Mouse (Mus musculus) embryonic facial prominence, embryonic 15.5 days (tissue): ENCODE data around the gene Mars. TPM values are rescaled to one million over a fixed set of nuclear protein-coding genes. Genes with fewer than 3 reads are reported as not detected.

Experiments used
- ATAC-seq: fragments of 200-750 bp; cut with Nextera tagmentation; 2 replicates; pipeline ENCODE4 v1.8.0; 2017; ENCODE audit warnings: low read depth, moderate TSS enrichment; ENCODE audit not compliant: insufficient number of reproducible peaks, low FRiP score, low TSS enrichment
- H3K27ac ChIP-seq: fragments of 300-500 bp; sonication (generic); replicated peaks from 2 replicates; pipeline ENCODE4 v1.5.1; 2015; ENCODE audit warnings: mild to moderate bottlenecking, inconsistent platforms
- H3K27me3 ChIP-seq: fragments of 300-500 bp; sonication (generic); 2 replicates; pipeline ENCODE4 v1.6.1; 2015; ENCODE audit warnings: inconsistent platforms
- H3K36me3 ChIP-seq: fragments of 300-500 bp; sonication (generic); 2 replicates; pipeline ENCODE4 v1.6.1; 2015; ENCODE audit warnings: mild to moderate bottlenecking, inconsistent platforms
- H3K4me1 ChIP-seq: fragments of 300-500 bp; sonication (generic); 2 replicates; pipeline ENCODE4 v1.6.1; 2015; ENCODE audit warnings: inconsistent platforms
- H3K4me2 ChIP-seq: fragments of 300-500 bp; sonication (generic); replicated peaks from 2 replicates; pipeline ENCODE4 v1.6.1; 2015; ENCODE audit warnings: mild to moderate bottlenecking, inconsistent platforms
- H3K4me3 ChIP-seq: fragments of 300-500 bp; sonication (generic); replicated peaks from 2 replicates; pipeline ENCODE4 v1.5.1; 2015; ENCODE audit warnings: mild to moderate bottlenecking, inconsistent platforms
- H3K9ac ChIP-seq: fragments of 300-500 bp; sonication (generic); 2 replicates; pipeline ENCODE4 v1.6.1; 2015; ENCODE audit warnings: inconsistent platforms
- H3K9me3 ChIP-seq: fragments of 300-500 bp; sonication (generic); replicated peaks from 2 replicates; pipeline ENCODE4 v1.6.1; 2016; ENCODE audit warnings: inconsistent platforms
- WGBS: fragments of 180-500 bp; shearing (Covaris S2); methylation state at CpG from one replicate; pipeline ENCODE4 v1.1.7; 2015; 5-methylcytosine and 5-hydroxymethylcytosine counted together
- polyA plus RNA-seq: library from polyadenylated mRNA; unstranded; fragments of >200 nt; fragmentation: Nextera tagmentation; extraction: Ambion mirVana; gene quantifications from 2 replicates; pipeline ENCODE4 v1.2.1, GENCODE M21; 2015

The Mars gene
- polyA plus RNA-seq, 1 experiment from 2014 or later, result 101 TPM

- H3K9me3 ChIP-seq, result no peaks in the 10 kb centered on the region
- H3K4me1 ChIP-seq, result peaks cover 65% of the 10 kb centered on the region
- ATAC-seq, result 0 out of 2 replicates have a peak, but pooled peaks have one; percentile 0
- peak overlapping the region; percentile 65 for H3K9ac ChIP-seq
- H3K27me3 ChIP-seq, result no peaks in the 10 kb centered on the region
- H3K36me3 ChIP-seq, result peaks cover 47% of the 10 kb centered on the region
- H3K4me3 ChIP-seq, result peak overlapping the region; percentile 71
- H3K4me2 ChIP-seq, result peak overlapping the region; percentile 84
- WGBS, result 1% methylated on average over 15 of the region's 15 CpGs
- H3K27ac ChIP-seq, result peak overlapping the region; percentile 100
Measured at GRCm38 (mm10) chr10:127289573-127290191, 21.9 kb downstream of the Mars start.

- peak; percentile 18 for ATAC-seq
- H3K4me2 ChIP-seq, result peak within 1 kb of the TSS; percentile 84
- H3K27ac ChIP-seq, result peak within 1 kb of the TSS; percentile 100
- H3K27me3 ChIP-seq, result no peaks in the 10 kb centered on the region
- WGBS, result 1% methylated on average over 29 of the region's 65 CpGs
- peaks cover 47% of the 10 kb centered on the region for H3K36me3 ChIP-seq
- H3K4me1 ChIP-seq, result peaks cover 68% of the 10 kb centered on the region
- peak within 1 kb of the TSS; percentile 71 for H3K4me3 ChIP-seq
- H3K9me3 ChIP-seq, result no peaks in the 10 kb centered on the region
- H3K9ac ChIP-seq, result peak within 1 kb of the TSS; percentile 65
Measured at GRCm38 (mm10) chr10:127288800-127289572, 22.6 kb downstream of the Mars start, which contains the start of gene Mbd6. Gene Mbd6, minus strand, starts transcription at chr10:127289018.

DNA sequence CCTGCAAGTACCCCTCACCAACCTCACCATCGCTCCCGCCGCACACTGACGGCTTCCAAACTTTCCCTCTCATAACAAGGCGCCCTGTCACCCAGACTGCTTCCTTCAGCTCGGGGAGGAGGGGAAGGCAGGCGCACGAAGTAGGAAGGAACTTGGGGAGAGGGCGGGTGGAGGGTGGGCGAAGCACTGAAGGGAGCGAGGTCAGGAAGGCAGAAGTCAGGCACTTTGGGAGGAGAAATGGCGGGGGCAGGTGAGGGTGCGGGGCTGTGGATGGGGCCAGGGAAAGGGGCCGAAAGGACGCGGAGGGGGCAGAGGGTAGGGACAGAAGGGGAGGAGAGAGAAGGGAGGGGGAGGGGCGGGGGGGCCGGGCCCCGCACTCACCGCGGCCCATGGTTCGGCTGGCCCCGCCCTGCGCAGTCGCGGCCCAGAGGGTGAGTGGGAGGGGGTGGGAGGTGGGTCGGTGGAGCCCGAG, 23.2 kb downstream of the Mars start:
- no peaks in the 10 kb centered on the region for H3K9me3 ChIP-seq
- peak overlapping the region; percentile 65 for H3K9ac ChIP-seq
- peak overlapping the region; percentile 84 for H3K4me2 ChIP-seq
- no peaks in the 10 kb centered on the region for H3K27me3 ChIP-seq
- peaks cover 47% of the 10 kb centered on the region for H3K36me3 ChIP-seq
- no peak; the same call in none of the 2 replicates for ATAC-seq
- H3K4me3 ChIP-seq, result peak overlapping the region; percentile 71
- H3K4me1 ChIP-seq, result peaks cover 69% of the 10 kb centered on the region
- peak overlapping the region; percentile 100 for H3K27ac ChIP-seq
- WGBS, result 2% methylated on average over 27 of the region's 28 CpGs

DNA sequence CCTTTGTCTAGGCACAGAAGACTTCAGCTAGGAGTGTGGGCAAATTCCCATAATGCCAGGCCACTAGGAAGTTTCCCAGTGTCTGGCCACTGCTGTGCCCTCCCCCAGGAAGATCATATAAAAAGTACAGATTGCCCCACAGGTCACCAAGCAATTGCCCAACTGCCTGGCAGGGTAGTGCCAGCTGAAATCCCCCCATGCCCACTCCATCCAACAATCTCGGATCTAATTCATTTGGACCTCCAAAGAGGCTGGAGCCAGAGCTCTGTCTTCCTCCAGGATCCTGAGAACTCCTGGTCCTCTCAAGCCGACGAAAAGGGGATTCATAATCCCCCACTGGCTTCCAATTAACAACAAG, 23.7 kb downstream of the Mars start:
- H3K27me3 ChIP-seq, result no peaks in the 10 kb centered on the region
- no peak for ATAC-seq
- 1% methylated on average over 3 of the region's 3 CpGs for WGBS
- H3K9me3 ChIP-seq, result no peaks in the 10 kb centered on the region
- H3K4me3 ChIP-seq, result peak overlapping the region; percentile 71
- peak overlapping the region; percentile 65 for H3K9ac ChIP-seq
- H3K4me2 ChIP-seq, result peak overlapping the region; percentile 84
- H3K36me3 ChIP-seq, result peaks cover 47% of the 10 kb centered on the region
- H3K4me1 ChIP-seq, result peaks cover 64% of the 10 kb centered on the region
- H3K27ac ChIP-seq, result peak overlapping the region; percentile 100

GRCm38 (mm10) chr10:127287271-127287935, 24.2 kb downstream of the Mars start:
- ATAC-seq, result no peak
- peaks cover 59% of the 10 kb centered on the region for H3K4me1 ChIP-seq

GRCm38 (mm10) chr10:127286730-127287129, 24.9 kb downstream of the Mars start:
- Histone ChIP-seq H3K9me3 (no peaks in the 10 kb centered on the region), H3K9ac (peak overlapping the region; percentile 65; the same call in 1 of the 2 replicates), H3K4me2 (peak overlapping the region; percentile 84; the same call in 1 of the 2 replicates), H3K36me3 (peaks cover 58% of the 10 kb centered on the region), H3K27me3 (no peaks in the 10 kb centered on the region), H3K4me1 (peaks cover 53% of the 10 kb centered on the region), H3K27ac (no peak overlapping the region), H3K4me3 (peak overlapping the region; percentile 71; the same call in 1 of the 2 replicates)
- ATAC-seq, result no peak
- 54% methylated on average over 7 of the region's 7 CpGs for WGBS

More at GRCm38 (mm10) chr10:127287271-127287935, 24.2 kb downstream of the Mars start:
- Histone ChIP-seq H3K27ac (peak overlapping the region; percentile 100), H3K9ac (peak overlapping the region; percentile 65), H3K4me2 (peak overlapping the region; percentile 84), H3K9me3 (no peaks in the 10 kb centered on the region), H3K27me3 (no peaks in the 10 kb centered on the region), H3K4me3 (peak overlapping the region; percentile 71), H3K36me3 (peaks cover 51% of the 10 kb centered on the region)
- 70% methylated on average over 15 of the region's 15 CpGs for WGBS

DNA sequence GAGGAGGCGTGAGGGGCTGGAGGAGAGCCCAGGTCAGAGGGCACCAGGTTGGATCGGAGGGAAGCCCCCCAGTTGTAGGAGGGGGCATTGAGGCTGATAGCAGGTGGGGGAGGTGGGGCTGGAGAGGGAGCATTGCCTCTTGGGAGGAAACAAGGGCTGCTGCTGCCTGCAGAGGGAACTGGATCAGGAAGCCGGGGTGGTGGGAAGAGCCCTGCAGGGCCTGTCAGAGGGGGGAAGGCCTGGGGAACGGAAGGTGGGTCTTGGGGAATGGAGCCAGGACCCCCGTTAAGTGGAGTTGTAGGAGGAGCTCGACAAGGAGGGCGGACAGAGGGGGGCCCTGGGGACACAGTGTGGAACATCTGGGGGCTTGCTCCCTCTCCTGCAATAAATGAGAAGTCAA, 25.4 kb downstream of the Mars start:
- H3K27me3 ChIP-seq, result no peaks in the 10 kb centered on the region
- WGBS, result 75% methylated on average over 7 of the region's 7 CpGs
- no peak overlapping the region for H3K4me2 ChIP-seq
- no peak overlapping the region for H3K27ac ChIP-seq
- no peak overlapping the region for H3K9ac ChIP-seq
- H3K36me3 ChIP-seq, result peaks cover 63% of the 10 kb centered on the region
- ATAC-seq, result no peak
- no peaks in the 10 kb centered on the region for H3K9me3 ChIP-seq
- H3K4me1 ChIP-seq, result peaks cover 48% of the 10 kb centered on the region
- H3K4me3 ChIP-seq, result no peak overlapping the region

DNA sequence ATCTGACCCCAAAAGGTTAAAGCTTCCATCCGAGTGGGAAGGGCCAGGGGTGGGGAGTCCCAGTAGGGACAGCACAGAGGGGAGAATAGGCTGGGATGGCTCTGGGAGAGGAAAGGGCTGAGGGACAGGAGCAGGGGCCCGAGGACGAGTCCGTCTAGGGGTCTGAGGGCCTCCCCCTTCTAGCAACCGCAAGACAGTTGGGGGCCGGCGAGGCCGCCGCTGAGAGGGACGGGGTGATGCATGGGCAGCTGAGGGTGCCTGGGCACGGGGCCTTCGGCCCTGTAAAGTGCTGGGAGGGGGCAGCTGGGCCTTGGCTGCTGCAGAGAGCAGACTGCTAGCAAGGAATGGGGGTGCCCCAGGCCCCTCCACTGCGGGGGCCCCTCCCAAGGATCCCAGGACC, 25.9 kb downstream of the Mars start:
- Histone ChIP-seq H3K4me3 (no peak overlapping the region), H3K9ac (peak overlapping the region; percentile 12; the same call in 1 of the 2 replicates), H3K4me1 (peaks cover 48% of the 10 kb centered on the region), H3K27ac (no peak overlapping the region), H3K9me3 (no peaks in the 10 kb centered on the region), H3K27me3 (no peaks in the 10 kb centered on the region), H3K36me3 (peaks cover 69% of the 10 kb centered on the region), H3K4me2 (no peak overlapping the region)
- ATAC-seq, result no peak
- 84% methylated on average over 13 of the region's 13 CpGs for WGBS

DNA sequence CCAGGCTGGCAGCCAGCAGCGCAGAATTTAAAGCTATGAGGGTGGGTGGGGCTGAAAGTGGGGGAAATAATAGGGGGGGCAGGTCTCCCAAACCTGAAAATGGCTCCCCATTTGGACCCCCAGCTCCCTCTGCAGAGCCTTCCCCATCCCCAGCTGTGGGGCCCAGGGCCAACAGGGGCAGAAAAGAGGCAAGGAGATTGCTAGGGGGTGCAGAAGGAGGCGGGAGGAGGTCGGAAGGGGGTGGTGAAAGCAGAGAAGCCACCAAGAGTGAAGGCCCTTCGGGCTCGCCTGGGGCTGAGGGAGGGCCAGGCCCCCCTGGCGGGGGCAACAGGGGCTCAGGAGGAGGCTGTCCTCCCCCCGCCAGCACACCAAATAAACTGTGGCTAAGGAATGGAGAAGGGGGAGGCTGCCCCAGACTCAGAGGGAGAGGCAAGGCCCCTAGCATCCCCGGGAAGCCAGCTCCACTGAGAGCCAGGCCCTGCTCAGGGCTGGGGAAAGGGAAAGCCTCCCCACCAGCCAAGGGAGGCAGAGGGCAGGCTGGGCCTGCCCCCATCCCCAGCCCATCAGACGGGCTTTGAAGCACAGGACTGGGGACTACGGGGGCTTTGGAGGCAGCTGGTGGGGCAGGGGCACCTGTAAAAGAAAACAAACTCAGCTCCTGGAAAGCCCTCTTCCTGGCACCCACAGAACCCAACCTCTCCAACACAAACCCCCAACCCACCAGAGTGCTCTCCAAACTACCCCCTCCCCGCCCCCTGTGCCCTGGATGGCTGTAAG, 26.7 kb downstream of the Mars start:
- Histone ChIP-seq H3K4me3 (no peak overlapping the region), H3K27me3 (no peaks in the 10 kb centered on the region), H3K9ac (peak overlapping the region; percentile 12; the same call in 1 of the 2 replicates), H3K9me3 (no peaks in the 10 kb centered on the region), H3K27ac (no peak overlapping the region), H3K4me2 (no peak overlapping the region), H3K36me3 (peaks cover 76% of the 10 kb centered on the region), H3K4me1 (peaks cover 46% of the 10 kb centered on the region)
- ATAC-seq, result no peak
- WGBS, result 72% methylated on average over 11 of the region's 11 CpGs

- H3K36me3 ChIP-seq, result peaks cover 84% of the 10 kb centered on the region
- no peak overlapping the region; the same call in 1 of the 2 replicates for H3K27ac ChIP-seq
- 94% methylated on average over 7 of the region's 7 CpGs for WGBS
- no peaks in the 10 kb centered on the region for H3K9me3 ChIP-seq
- H3K4me2 ChIP-seq, result no peak overlapping the region
- H3K4me3 ChIP-seq, result no peak overlapping the region
- H3K9ac ChIP-seq, result no peak overlapping the region
- no peaks in the 10 kb centered on the region for H3K27me3 ChIP-seq
- ATAC-seq, result no peak
- H3K4me1 ChIP-seq, result peaks cover 39% of the 10 kb centered on the region
Measured at GRCm38 (mm10) chr10:127284105-127284622, 27.4 kb downstream of the Mars start.
